Mouse (Mus musculus): ENCODE data around the gene P2ry12. TPM values are rescaled to one million over a fixed set of nuclear protein-coding genes. Genes with fewer than 3 reads are reported as not detected.
A peak's percentile ranks its signal among the peaks of the same experiment; 100 is the strongest.

P2ry12 gene
- polyA plus RNA-seq, 1 experiment from 2014 or later, result 1.9 TPM

- H3K9ac ChIP-seq, result no peak overlapping the region
- no peak overlapping the region for H3K4me3 ChIP-seq (replicated peaks)
- no peak for ATAC-seq
- no peaks in the 10 kb centered on the region for H3K4me1 ChIP-seq (replicated peaks)
- H3K27me3 ChIP-seq (replicated peaks), result no peaks in the 10 kb centered on the region
- 73% methylated on average over 4 of the region's 4 CpGs for WGBS
- H3K36me3 ChIP-seq, result no peaks in the 10 kb centered on the region
- H3K4me2 ChIP-seq (replicated peaks), result no peak overlapping the region
- no peak overlapping the region for H3K27ac ChIP-seq
- H3K9me3 ChIP-seq, result no peaks in the 10 kb centered on the region
Observed at GRCm38 (mm10) chr3:59169215-59169614, 93.5 kb downstream of the P2ry12 start.

- Histone ChIP-seq H3K27me3 (replicated peaks) (no peaks in the 10 kb centered on the region), H3K27ac (no peak overlapping the region), H3K4me3 (replicated peaks) (no peak overlapping the region), H3K4me2 (replicated peaks) (no peak overlapping the region), H3K36me3 (no peaks in the 10 kb centered on the region), H3K9me3 (no peaks in the 10 kb centered on the region), H3K4me1 (replicated peaks) (no peaks in the 10 kb centered on the region), H3K9ac (no peak overlapping the region)
- no peak for ATAC-seq
- WGBS, result 87% methylated on average over 6 of the region's 6 CpGs
Observed at GRCm38 (mm10) chr3:59168476-59168875, 94.2 kb downstream of the P2ry12 start.

GRCm38 (mm10) chr3:59167417-59168054, 95.1 kb downstream of the P2ry12 start:
- Histone ChIP-seq H3K36me3 (no peaks in the 10 kb centered on the region), H3K27ac (no peak overlapping the region), H3K4me2 (replicated peaks) (no peak overlapping the region), H3K4me3 (replicated peaks) (no peak overlapping the region), H3K27me3 (replicated peaks) (no peaks in the 10 kb centered on the region), H3K9me3 (no peaks in the 10 kb centered on the region), H3K4me1 (replicated peaks) (no peaks in the 10 kb centered on the region), H3K9ac (no peak overlapping the region)
- 48% methylated on average over 2 of the region's 2 CpGs for WGBS
- ATAC-seq, result peak; percentile 78; the same call in 1 of the 2 replicates

Other genes starting within 250 kb of the P2ry12 start
- 0.97 and 1.00 TPM in 2 replicates for gene Gpr171, start 161.1 kb downstream of the P2ry12 start, polyA plus RNA-seq (2015; fragmentation: Nextera tagmentation; extraction: Ambion mirVana)
- gene P2ry14, start 109.3 kb downstream of the P2ry12 start, polyA plus RNA-seq (2015; fragmentation: Nextera tagmentation; extraction: Ambion mirVana), result 8.6 and 10.3 TPM in 2 replicates
- gene Gpr87, start 67.8 kb downstream of the P2ry12 start, polyA plus RNA-seq (2015; fragmentation: Nextera tagmentation; extraction: Ambion mirVana), result not detected in 2 replicates
- 1.2 and 1.6 TPM in 2 replicates for gene P2ry13, start 52.0 kb downstream of the P2ry12 start, polyA plus RNA-seq (2015; fragmentation: Nextera tagmentation; extraction: Ambion mirVana)
- 6.7 and 8.3 TPM in 2 replicates for gene Igsf10, start 81.5 kb upstream of the P2ry12 start, polyA plus RNA-seq (2015; fragmentation: Nextera tagmentation; extraction: Ambion mirVana)